Mouse (Mus musculus) hindbrain, embryonic 12.5 days (tissue): ENCODE measurements at regions not wholly inside any gene's neighbourhood (a gene's known extent, or its start where the extent isn't known, plus 50 kb on each side); places are given as distances from the start of the nearest gene placed in this dataset.

Source experiments
- ATAC-seq: fragments of 200-750 bp; cut with Nextera tagmentation; 2 replicates; pipeline ENCODE4 v1.8.0; 2017; ENCODE audit warnings: moderate TSS enrichment; ENCODE audit not compliant: low FRiP score
- H3K27ac ChIP-seq: fragments of 300-500 bp; sonication (generic); 2 replicates; pipeline ENCODE4 v1.5.1; 2016; ENCODE audit warnings: mild to moderate bottlenecking
- H3K27me3 ChIP-seq: fragments of 300-500 bp; sonication (generic); 2 replicates; pipeline ENCODE4 v1.6.1; 2016; ENCODE audit warnings: mild to moderate bottlenecking
- H3K36me3 ChIP-seq: fragments of 300-500 bp; sonication (generic); 2 replicates; pipeline ENCODE4 v1.6.1; 2016; ENCODE audit warnings: mild to moderate bottlenecking
- H3K4me1 ChIP-seq: fragments of 300-500 bp; sonication (generic); 2 replicates; pipeline ENCODE4 v1.6.1; 2016
- H3K4me2 ChIP-seq: fragments of 300-500 bp; sonication (generic); replicated peaks from 2 replicates; pipeline ENCODE4 v1.6.1; 2016; ENCODE audit warnings: mild to moderate bottlenecking
- H3K4me3 ChIP-seq: fragments of 300-500 bp; sonication (generic); 2 replicates; pipeline ENCODE4 v1.5.1; 2016; ENCODE audit warnings: mild to moderate bottlenecking
- H3K9ac ChIP-seq: fragments of 300-500 bp; sonication (generic); 2 replicates; pipeline ENCODE4 v1.6.1; 2016; ENCODE audit warnings: mild to moderate bottlenecking, moderate library complexity
- H3K9me3 ChIP-seq: fragments of 300-500 bp; sonication (generic); replicated peaks from 2 replicates; pipeline ENCODE4 v1.6.1; 2016; ENCODE audit warnings: mild to moderate bottlenecking
- WGBS: fragments of 180-500 bp; shearing (Covaris S2); methylation state at CpG from one replicate; pipeline ENCODE4 v1.1.7; 2016; 5-methylcytosine and 5-hydroxymethylcytosine counted together

- H3K4me2 ChIP-seq: no peak overlapping the region
- WGBS: 84% methylated on average over 1 of the region's 1 CpGs
- ATAC-seq: no peak
- no peaks in the 10 kb centered on the region for H3K9me3 ChIP-seq
- no peak overlapping the region for H3K9ac ChIP-seq
- H3K36me3 ChIP-seq: no peaks in the 10 kb centered on the region
- H3K4me1 ChIP-seq: no peaks in the 10 kb centered on the region
- H3K27me3 ChIP-seq: no peaks in the 10 kb centered on the region
- H3K27ac ChIP-seq: no peak overlapping the region
- no peak overlapping the region for H3K4me3 ChIP-seq
These were observed 83.8 kb downstream of the Eif4e start for GRCm38 (mm10) chr3:138609749-138610148.

DNA sequence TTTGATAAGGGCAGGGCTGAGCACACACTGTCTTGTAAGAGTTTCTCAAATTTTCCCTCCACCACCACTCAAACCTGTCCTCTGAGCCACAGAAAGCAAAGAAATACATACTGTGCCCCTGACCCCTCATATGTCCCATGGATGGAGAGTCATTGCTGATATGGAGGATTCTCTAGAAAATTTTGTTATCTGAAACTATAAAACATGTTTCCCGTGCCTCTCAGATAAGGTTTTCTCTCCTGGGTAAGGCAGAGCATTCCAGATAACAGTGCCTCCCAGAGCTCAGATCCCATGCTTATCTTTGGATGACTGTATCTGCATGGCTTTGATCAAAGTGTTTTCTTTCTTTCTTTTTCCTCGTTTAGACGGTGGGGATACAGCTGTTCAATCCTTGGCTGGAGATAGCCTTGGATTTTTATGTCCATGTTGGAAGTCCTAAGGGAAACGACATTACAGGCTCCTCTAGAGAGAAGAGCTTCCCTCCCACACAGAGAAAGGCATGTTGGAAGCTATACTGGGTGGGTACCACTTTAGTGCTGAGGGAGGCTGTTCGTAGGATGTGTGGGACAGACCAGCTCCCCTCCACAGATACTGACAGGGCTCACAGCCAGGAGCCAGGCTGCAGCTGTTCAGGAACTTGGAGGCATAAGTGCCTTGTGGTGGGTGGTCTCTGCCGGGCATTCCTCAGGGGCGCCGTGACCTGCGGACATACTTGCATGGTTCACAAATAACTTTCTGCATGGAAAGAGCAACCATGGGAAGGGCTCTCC, 87.1 kb downstream of the Eif4e start:
- H3K4me2 ChIP-seq: no peak overlapping the region
- no peaks in the 10 kb centered on the region for H3K4me1 ChIP-seq
- no peak overlapping the region for H3K27ac ChIP-seq
- H3K9ac ChIP-seq: no peak overlapping the region
- 75% methylated on average over 9 of the region's 9 CpGs for WGBS
- no peaks in the 10 kb centered on the region for H3K36me3 ChIP-seq
- no peak for ATAC-seq
- H3K4me3 ChIP-seq: no peak overlapping the region
- H3K27me3 ChIP-seq: no peaks in the 10 kb centered on the region
- no peaks in the 10 kb centered on the region for H3K9me3 ChIP-seq

GRCm38 (mm10) chr3:138613680-138614079, 87.7 kb downstream of the Eif4e start:
- Histone ChIP-seq H3K4me1 (no peaks in the 10 kb centered on the region), H3K36me3 (no peaks in the 10 kb centered on the region), H3K9ac (no peak overlapping the region), H3K27me3 (no peaks in the 10 kb centered on the region), H3K27ac (no peak overlapping the region), H3K4me3 (no peak overlapping the region), H3K9me3 (no peaks in the 10 kb centered on the region), H3K4me2 (no peak overlapping the region)
- ATAC-seq: no peak
- WGBS: 88% methylated on average over 3 of the region's 3 CpGs

DNA sequence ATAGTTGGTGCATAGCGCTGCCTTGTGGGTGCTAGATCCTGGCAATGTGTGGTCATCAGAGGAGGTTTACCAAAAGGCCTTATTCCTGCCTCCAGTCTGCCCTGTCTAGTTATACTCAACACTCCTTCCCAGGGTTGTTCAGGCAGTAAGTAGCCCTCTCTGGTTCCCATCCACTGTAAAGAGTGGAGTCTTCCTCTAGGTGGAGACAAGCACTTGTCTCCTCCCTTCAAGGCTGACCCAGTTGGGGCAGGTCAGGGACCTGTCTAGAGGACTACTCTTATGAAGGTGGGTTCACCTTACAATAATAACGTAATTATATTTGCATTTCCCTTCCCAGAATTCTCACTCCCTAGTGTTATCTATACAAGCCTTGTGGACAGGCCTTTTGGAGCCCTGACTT, 88.9 kb downstream of the Eif4e start:
- Histone ChIP-seq H3K4me2 (no peak overlapping the region), H3K9ac (no peak overlapping the region), H3K4me3 (no peak overlapping the region), H3K27me3 (no peaks in the 10 kb centered on the region), H3K4me1 (no peaks in the 10 kb centered on the region), H3K9me3 (no peaks in the 10 kb centered on the region), H3K27ac (no peak overlapping the region), H3K36me3 (no peaks in the 10 kb centered on the region)
- 89% methylated on average over 2 of the region's 2 CpGs for WGBS
- ATAC-seq: no peak

- 85% methylated on average over 4 of the region's 4 CpGs for WGBS
- Histone ChIP-seq H3K9ac (no peak overlapping the region), H3K36me3 (no peaks in the 10 kb centered on the region), H3K27ac (no peak overlapping the region), H3K4me3 (no peak overlapping the region), H3K4me2 (no peak overlapping the region), H3K4me1 (no peaks in the 10 kb centered on the region), H3K9me3 (no peaks in the 10 kb centered on the region), H3K27me3 (no peaks in the 10 kb centered on the region)
- ATAC-seq: no peak
These were observed 94.3 kb downstream of the Eif4e start for GRCm38 (mm10) chr3:138620263-138620662.

DNA sequence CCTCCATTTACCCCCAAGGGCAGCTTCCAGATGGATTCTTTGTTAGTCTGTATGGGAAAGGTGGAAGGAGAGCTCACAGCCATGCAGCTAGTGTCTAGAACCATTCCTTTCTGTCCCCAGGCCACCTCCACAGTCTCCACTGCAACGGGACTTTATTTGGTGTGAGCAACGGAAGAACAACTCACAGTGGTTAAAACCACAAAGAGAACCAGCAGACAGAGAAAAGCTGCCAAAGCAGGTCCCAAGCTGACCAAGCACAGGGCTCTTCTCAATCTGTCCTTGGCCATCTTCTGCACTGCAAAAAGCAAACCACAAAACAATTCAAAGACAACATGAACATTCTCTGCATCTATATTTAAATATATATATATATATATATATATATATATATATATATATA, 98.1 kb downstream of the Eif4e start:
- WGBS: 90% methylated on average over 2 of the region's 2 CpGs
- Histone ChIP-seq H3K27me3 (no peaks in the 10 kb centered on the region), H3K9ac (no peak overlapping the region), H3K4me2 (no peak overlapping the region), H3K4me3 (no peak overlapping the region), H3K36me3 (no peaks in the 10 kb centered on the region), H3K4me1 (no peaks in the 10 kb centered on the region), H3K27ac (no peak overlapping the region), H3K9me3 (no peaks in the 10 kb centered on the region)
- no peak for ATAC-seq

DNA sequence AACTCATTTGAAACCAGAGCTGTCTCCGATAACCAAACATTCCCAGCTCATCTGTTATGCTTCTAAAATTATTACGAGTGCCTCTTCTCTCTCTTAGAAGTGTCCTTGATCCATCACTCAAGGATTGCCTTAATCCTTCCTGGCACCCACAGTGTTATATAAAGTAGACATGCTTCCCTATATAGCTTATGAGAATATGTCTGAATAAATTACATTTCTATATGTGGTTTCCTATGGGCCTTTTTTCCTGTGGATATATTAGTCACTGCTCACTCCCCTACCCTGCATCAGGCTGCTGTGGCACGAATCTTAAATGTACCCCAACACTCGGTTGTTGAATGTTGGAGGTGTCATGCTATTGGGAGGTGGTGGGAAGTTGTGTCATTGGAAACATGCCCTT, 100.3 kb downstream of the Eif4e start:
- no peaks in the 10 kb centered on the region for H3K27me3 ChIP-seq
- H3K4me2 ChIP-seq: no peak overlapping the region
- no peaks in the 10 kb centered on the region for H3K36me3 ChIP-seq
- H3K27ac ChIP-seq: no peak overlapping the region
- H3K9me3 ChIP-seq: no peaks in the 10 kb centered on the region
- 91% methylated on average over 4 of the region's 4 CpGs for WGBS
- no peak overlapping the region for H3K9ac ChIP-seq
- no peak overlapping the region for H3K4me3 ChIP-seq
- H3K4me1 ChIP-seq: no peaks in the 10 kb centered on the region
- ATAC-seq: no peak

GRCm38 (mm10) chr3:138630231-138630630, 104.3 kb downstream of the Eif4e start:
- Histone ChIP-seq H3K36me3 (no peaks in the 10 kb centered on the region), H3K4me1 (no peaks in the 10 kb centered on the region), H3K4me3 (no peak overlapping the region), H3K27ac (no peak overlapping the region), H3K9me3 (no peaks in the 10 kb centered on the region), H3K27me3 (no peaks in the 10 kb centered on the region), H3K9ac (no peak overlapping the region), H3K4me2 (no peak overlapping the region)
- 89% methylated on average over 13 of the region's 13 CpGs for WGBS
- ATAC-seq: no peak

DNA sequence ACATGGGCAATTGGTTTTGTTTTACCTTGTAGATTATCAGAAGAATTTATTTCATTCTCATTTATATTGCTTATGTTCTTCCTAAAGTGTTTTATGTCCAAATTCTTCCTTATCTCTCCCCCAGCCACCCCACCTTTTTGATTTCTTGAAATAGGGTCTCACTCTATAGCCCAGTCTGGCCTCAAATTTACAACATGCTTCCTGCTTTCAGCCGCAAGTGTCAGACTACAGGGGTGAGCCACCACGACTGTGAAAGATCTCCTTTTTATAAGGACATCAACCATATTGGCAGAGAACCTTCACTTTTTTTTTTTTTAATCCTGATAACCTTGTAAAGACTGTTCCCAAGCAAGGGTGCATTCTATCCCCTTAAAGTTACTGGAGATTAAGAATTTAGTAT, 106.1 kb downstream of the Eif4e start:
- ATAC-seq: no peak

GRCm38 (mm10) chr3:138642026-138642425, 100.0 kb upstream of the Tspan5 start:
- no peak overlapping the region for H3K27ac ChIP-seq
- H3K36me3 ChIP-seq: no peaks in the 10 kb centered on the region
- peaks cover 4% of the 10 kb centered on the region; the same call in 1 of the 2 replicates for H3K27me3 ChIP-seq
- no peak overlapping the region for H3K4me3 ChIP-seq
- 82% methylated on average over 1 of the region's 1 CpGs for WGBS
- peaks cover 17% of the 10 kb centered on the region for H3K4me1 ChIP-seq
- no peak for ATAC-seq
- no peak overlapping the region for H3K4me2 ChIP-seq
- no peak overlapping the region for H3K9ac ChIP-seq
- H3K9me3 ChIP-seq: peaks cover 7% of the 10 kb centered on the region

More for the DNA sequence above, 106.1 kb downstream of the Eif4e start:
- Histone ChIP-seq H3K27me3 (no peaks in the 10 kb centered on the region), H3K4me1 (no peaks in the 10 kb centered on the region), H3K27ac (no peak overlapping the region), H3K9ac (no peak overlapping the region), H3K36me3 (no peaks in the 10 kb centered on the region), H3K9me3 (no peaks in the 10 kb centered on the region), H3K4me2 (no peak overlapping the region), H3K4me3 (no peak overlapping the region)
- WGBS: 86% methylated on average over 2 of the region's 2 CpGs

- Histone ChIP-seq H3K4me1 (peaks cover 17% of the 10 kb centered on the region), H3K9me3 (peaks cover 11% of the 10 kb centered on the region), H3K27ac (peak overlapping the region; percentile 24), H3K4me3 (peak overlapping the region; percentile 23), H3K4me2 (peak overlapping the region; percentile 57), H3K27me3 (peaks cover 4% of the 10 kb centered on the region; the same call in 1 of the 2 replicates), H3K36me3 (no peaks in the 10 kb centered on the region), H3K9ac (peak overlapping the region; percentile 10)
- WGBS: 24% methylated on average over 15 of the region's 15 CpGs
- peak; percentile 29; the same call in 1 of the 2 replicates for ATAC-seq
These were observed 98.1 kb upstream of the Tspan5 start for GRCm38 (mm10) chr3:138643951-138644285.

GRCm38 (mm10) chr3:138644286-138644951, 97.6 kb upstream of the Tspan5 start:
- WGBS: 2% methylated on average over 19 of the region's 19 CpGs
- Histone ChIP-seq H3K9me3 (peaks cover 11% of the 10 kb centered on the region), H3K36me3 (no peaks in the 10 kb centered on the region), H3K27ac (peak overlapping the region; percentile 24), H3K27me3 (peaks cover 4% of the 10 kb centered on the region; the same call in 1 of the 2 replicates), H3K4me1 (peaks cover 17% of the 10 kb centered on the region), H3K9ac (peak overlapping the region; percentile 10), H3K4me3 (peak overlapping the region; percentile 23), H3K4me2 (peak overlapping the region; percentile 57)
- peak; percentile 82 for ATAC-seq

DNA sequence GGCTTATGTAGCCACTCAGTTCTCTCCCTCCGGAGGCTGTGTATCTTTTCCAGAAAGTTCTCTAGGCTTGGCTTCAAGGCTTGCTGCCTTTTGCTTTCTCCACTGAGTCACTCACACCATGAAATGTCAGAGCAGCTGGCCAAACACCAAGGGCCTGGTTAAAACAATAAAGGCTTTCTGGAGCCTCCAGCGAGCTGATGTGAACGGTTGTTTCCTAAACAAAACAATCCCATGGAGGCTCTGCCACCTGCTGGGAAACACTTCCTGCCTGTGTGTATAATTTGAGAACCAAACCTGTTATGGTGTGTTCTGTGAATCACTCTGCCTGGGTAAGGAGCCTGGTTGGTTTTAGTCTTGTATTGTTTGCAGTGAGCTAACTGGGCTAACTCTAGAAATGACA, 96.7 kb upstream of the Tspan5 start:
- 13% methylated on average over 3 of the region's 3 CpGs for WGBS
- peaks cover 11% of the 10 kb centered on the region for H3K9me3 ChIP-seq
- no peak overlapping the region for H3K4me3 ChIP-seq
- H3K4me1 ChIP-seq: peaks cover 17% of the 10 kb centered on the region
- 0 out of 2 replicates have a peak overlapping the region, but pooled peaks have one; percentile 35 for H3K27ac ChIP-seq
- no peak for ATAC-seq
- H3K36me3 ChIP-seq: no peaks in the 10 kb centered on the region
- no peak overlapping the region; the same call in 1 of the 2 replicates for H3K4me2 ChIP-seq
- peaks cover 4% of the 10 kb centered on the region; the same call in 1 of the 2 replicates for H3K27me3 ChIP-seq
- H3K9ac ChIP-seq: no peak overlapping the region
